Comparison of ENCODE assay signal across 8 mouse cellular contexts in genomic region chr3:79237619-79238342, GRCm38 (mm10). TPM values are rescaled to one million over a fixed set of nuclear protein-coding genes. Genes with fewer than 3 reads are reported as not detected.
DNase-seq lines count a peak whose midpoint lies in the region; TF ChIP-seq lines count a peak whose summit lies in the region.

No protein-coding gene starts in this region.

- peaks cover 29% of the 10 kb centered on the region for H3K4me1 ChIP-seq in lung, adult 2 months (ENCODE audit: control insufficient read depth, insufficient read depth, low read length)
- H3K4me1 ChIP-seq in heart, embryonic 10.5 days: peaks cover 24% of the 10 kb centered on the region

- H3K9me3 ChIP-seq in heart, embryonic 10.5 days: no peaks in the 10 kb centered on the region

- 58% methylated on average over 9 of the region's 9 CpGs for WGBS in lung, adult 2 months
- WGBS in heart, embryonic 10.5 days: 82% methylated on average over 9 of the region's 9 CpGs

- H3K27me3 ChIP-seq in heart, embryonic 10.5 days (ENCODE audit: insufficient read depth, poor library complexity, severe bottlenecking): no peaks in the 10 kb centered on the region

- DNase-seq in lung, adult 18-20 months: peak; percentile 62 to 66
- DNase-seq in lung, adult 2 months: no peak
- no peak for DNase-seq in heart, embryonic 10.5 days (ENCODE audit: low spot score)
- peak; percentile 81 for DNase-seq in lung, postnatal 36 days
- peak; percentile 20 to 40 for DNase-seq in thymus, postnatal 36 days
- DNase-seq in cerebellum, adult 18-20 months: no peak
- DNase-seq in right cerebral cortex, adult 2 months (ENCODE audit: low spot score in 2 of 2): no peak
- DNase-seq in left cerebral cortex, adult 2 months (ENCODE audit: extremely low spot score in 1 of 2, low spot score in 2 of 2): no peak

- H3K36me3 ChIP-seq in heart, embryonic 10.5 days: no peaks in the 10 kb centered on the region

- TF ChIP-seq POLR2A in lung, adult 2 months (IDR thresholded peaks at IDR 0.05; ENCODE audit: borderline replicate concordance, extremely low read depth, low read depth, low read length): no peak

- no peak for TF ChIP-seq CTCF in lung, adult 2 months (IDR thresholded peaks at IDR 0.05; ENCODE audit: insufficient read depth, low read length)
- TF ChIP-seq CTCF in left cerebral cortex, adult 2 months (IDR thresholded peaks at IDR 0.05): no peak

- peak overlapping the region; percentile 67 for H3K27ac ChIP-seq in heart, embryonic 10.5 days
- H3K27ac ChIP-seq in left cerebral cortex, adult 2 months: no peak overlapping the region

- H3K4me3 ChIP-seq in lung, adult 2 months (replicated peaks; ENCODE audit: extremely low read depth, low read depth, low read length): no peak overlapping the region
- no peak overlapping the region for H3K4me3 ChIP-seq in heart, embryonic 10.5 days
- H3K4me3 ChIP-seq in left cerebral cortex, adult 2 months: no peak overlapping the region

- intact Hi-C loops in left cerebral cortex, adult 2 months (cut with DNase I): no loop called here

RNA-seq across cellular contexts. Expression of gene Rapgef2, which starts 48.5 kb away (rescaled TPM):
- polyA plus RNA-seq in lung, adult 2 months (2012; rRNA removed): 14.3 and 17.3 TPM in 2 replicates
- 4.4 and 4.8 TPM in 2 replicates for polyA plus RNA-seq in heart, embryonic 10.5 days (2016; fragmentation: Nextera tagmentation; extraction: Ambion mirVana)
- 100 to 1,000 TPM; 122 to 130 TPM for total RNA-seq in left cerebral cortex, adult 2 months (2021)

Comparison
In these comparisons a context has a peak if more than half of its experiments do, and no peak if none do; other contexts are left out.
1. DNase-seq: peak in lung, adult 18-20 months (2 of 2), lung, postnatal 36 days (single experiment) and thymus, postnatal 36 days (2 of 2); none in lung, adult 2 months (single experiment), heart, embryonic 10.5 days (single experiment), cerebellum, adult 18-20 months (0 of 2), right cerebral cortex, adult 2 months (0 of 2) and left cerebral cortex, adult 2 months (0 of 2).